In the genomic region with DNA sequence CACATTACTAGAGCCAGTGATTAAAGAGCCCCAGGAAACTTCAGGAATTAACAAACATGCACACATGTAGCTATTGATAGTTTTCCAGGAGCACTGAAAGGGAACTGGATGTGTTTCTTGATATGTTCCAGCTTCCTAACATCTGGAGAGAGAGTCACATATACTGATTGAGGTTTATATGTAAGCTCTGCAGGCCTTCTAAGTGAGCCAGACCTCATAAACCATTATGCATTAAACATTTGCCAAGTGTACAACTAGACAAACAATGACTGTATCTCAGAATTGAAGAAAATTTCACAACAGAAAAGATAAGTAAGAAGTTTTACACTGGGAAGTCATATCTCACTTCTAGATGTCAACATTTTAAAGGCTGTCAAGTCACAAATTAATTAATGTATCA, we compare ENCODE assay signal across 25 mouse cellular contexts.
"Had no signal": no experiment of that assay in that cellular context is flagged by ENCODE, and none has a peak within 500 bp of the region (broad histone marks: within the 10 kb centered on the region; RNA-seq: fewer than 3 reads in every experiment).

No protein-coding gene starts in this region.

- H3K36me3 ChIP-seq: heart, embryonic 13.5 days; heart, embryonic 15.5 days; hindbrain, embryonic 13.5 days; hindbrain, embryonic 15.5 days; kidney, embryonic 15.5 days; limb, embryonic 13.5 days; liver, embryonic 13.5 days had no signal

- H3K9ac ChIP-seq: heart, embryonic 13.5 days; heart, embryonic 15.5 days; hindbrain, embryonic 13.5 days; hindbrain, embryonic 15.5 days; kidney, embryonic 15.5 days; limb, embryonic 13.5 days; liver, embryonic 13.5 days had no signal

- H3K27ac ChIP-seq: heart, adult 2 months; heart, embryonic 13.5 days; heart, embryonic 15.5 days; hindbrain, embryonic 13.5 days; hindbrain, embryonic 15.5 days; hindbrain, postnatal 0 days; kidney, embryonic 15.5 days; limb, embryonic 13.5 days; liver, embryonic 13.5 days had no signal

- H3K4me1 ChIP-seq: heart, embryonic 13.5 days; heart, embryonic 15.5 days; hindbrain, embryonic 13.5 days; hindbrain, embryonic 15.5 days; kidney, embryonic 15.5 days; liver, embryonic 13.5 days had no signal

- ATAC-seq: forebrain, embryonic 16.5 days; hindbrain, postnatal 0 days; intestine, embryonic 16.5 days had no signal

- H3K27me3 ChIP-seq: heart, embryonic 13.5 days; heart, embryonic 15.5 days; hindbrain, embryonic 13.5 days; hindbrain, embryonic 15.5 days; kidney, embryonic 15.5 days; limb, embryonic 13.5 days; liver, embryonic 13.5 days had no signal

- DNase-seq: gastrocnemius, postnatal 14 days; gastrocnemius, postnatal 36 days; heart, adult 11 months; heart, adult 2 months; heart, postnatal 14 days; heart, postnatal 36 days; kidney, adult 11 months; kidney, adult 2 months; kidney, postnatal 14 days; layer of hippocampus, adult 9-11 months; layer of hippocampus, postnatal 36 days; left cerebral cortex, postnatal 4 days; liver; liver, embryonic 13.5 days had no signal

- H3K4me2 ChIP-seq: heart, embryonic 11.5 days; heart, embryonic 13.5 days; heart, embryonic 15.5 days; hindbrain, embryonic 13.5 days; hindbrain, embryonic 15.5 days; kidney, embryonic 15.5 days; limb, embryonic 13.5 days; liver, embryonic 11.5 days; liver, embryonic 13.5 days had no signal

- H3K4me3 ChIP-seq: heart, adult 2 months; heart, embryonic 13.5 days; heart, embryonic 15.5 days; hindbrain, embryonic 13.5 days; hindbrain, embryonic 15.5 days; kidney, embryonic 15.5 days; limb, embryonic 13.5 days; liver, embryonic 13.5 days had no signal

- H3K9me3 ChIP-seq: heart, embryonic 13.5 days; heart, embryonic 15.5 days; hindbrain, embryonic 13.5 days; hindbrain, embryonic 15.5 days; kidney, embryonic 15.5 days; limb, embryonic 13.5 days; liver, embryonic 13.5 days had no signal
